Mouse (Mus musculus): ENCODE data around the gene Arhgef9. TPM values are rescaled to one million over a fixed set of nuclear protein-coding genes. Genes with fewer than 3 reads are reported as not detected.

Arhgef9 gene
- 25.6 and 26.1 TPM in 2 replicates for polyA plus RNA-seq (2012; rRNA removed)

GRCm38 (mm10) chrX:95196104-95196919, at the start of gene Arhgef9:
TSS of gene Arhgef9 (minus strand) at chrX:95196856.

DNA sequence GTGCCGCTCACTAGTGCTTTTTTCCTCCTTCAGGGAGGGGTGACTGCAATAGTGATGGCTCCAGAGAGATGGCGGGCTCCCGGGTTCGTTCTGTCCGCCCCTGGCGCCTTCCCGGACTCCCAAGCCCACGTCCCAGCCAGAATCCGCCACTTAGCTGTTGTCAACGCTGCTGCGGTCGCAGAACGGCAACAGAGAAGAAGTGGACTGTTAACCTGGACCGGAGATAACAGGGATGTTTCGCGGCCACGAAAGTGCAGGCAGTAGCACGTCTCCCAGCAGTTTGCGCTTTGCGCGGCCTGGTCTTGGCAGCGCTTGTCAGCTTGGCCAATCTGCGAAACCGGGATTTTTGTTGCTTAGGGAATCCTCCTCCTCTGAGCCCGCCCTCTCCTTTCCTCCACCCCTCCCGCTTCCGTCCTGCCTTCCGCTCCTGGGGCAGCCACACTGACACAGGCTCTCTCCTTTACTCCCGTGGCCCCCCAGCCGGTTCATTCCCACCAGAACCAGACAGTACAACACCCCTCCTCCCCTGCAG, 170.2 kb downstream of the Arhgef9 start, which contains the start of gene Spin4:
TSS of gene Spin4 (minus strand) at position 322 of the 532 bp plus-strand sequence.

Other genes starting within 250 kb of the Arhgef9 start
- 2.6 and 4.3 TPM in 2 replicates for gene Spin4, start 170.2 kb downstream of the Arhgef9 start, polyA plus RNA-seq (2012; rRNA removed)
- gene Amer1, start 248.0 kb upstream of the Arhgef9 start, polyA plus RNA-seq (2012; rRNA removed) = 6.0 and 10.6 TPM in 2 replicates

All from central nervous system, embryonic 11.5 days (tissue).